Mouse (Mus musculus) liver, adult 2 months (tissue): Measurements from ENCODE around the gene Cyb5r3. TPM values are rescaled to one million over a fixed set of nuclear protein-coding genes. Genes with fewer than 3 reads are reported as not detected.

Experiments used
- DNase-seq: peaks from one replicate; pipeline ENCODE4 v3.0.0-alpha.2; 2011; ENCODE audit warnings: low read depth, low spot score; ENCODE audit errors: extremely low read depth
- H3K27ac ChIP-seq: fragments of 200-500 bp; replicated peaks from 2 replicates; pipeline ENCODE4 v1.5.1; 2012; ENCODE audit warnings: low read depth, mild to moderate bottlenecking, control low read depth, inconsistent platforms, low read length; ENCODE audit not compliant: insufficient read depth
- H3K27me3 ChIP-seq: fragments of 200-500 bp; 2 replicates; pipeline ENCODE4 v1.6.1; 2012; ENCODE audit warnings: mild to moderate bottlenecking, moderate library complexity, low read length, inconsistent platforms; ENCODE audit not compliant: control insufficient read depth, insufficient read depth
- H3K36me3 ChIP-seq: fragments of 200-500 bp; 2 replicates; pipeline ENCODE4 v1.6.1; 2012; ENCODE audit warnings: low read length, inconsistent platforms; ENCODE audit not compliant: control insufficient read depth, insufficient read depth
- H3K4me1 ChIP-seq: fragments of 200-500 bp; 2 replicates; pipeline ENCODE4 v1.6.1; 2011; ENCODE audit warnings: low read length; ENCODE audit not compliant: control insufficient read depth, insufficient read depth
- H3K4me3 ChIP-seq: fragments of 200-500 bp; 2 replicates; pipeline ENCODE4 v1.5.1; 2011; ENCODE audit warnings: low read depth, mild to moderate bottlenecking, control low read depth, low read length, moderate library complexity; ENCODE audit not compliant: insufficient read depth
- H3K79me2 ChIP-seq: fragments of 200-500 bp; 2 replicates; pipeline ENCODE4 v1.6.1; 2012; ENCODE audit warnings: inconsistent platforms, mild to moderate bottlenecking, low read length, moderate library complexity; ENCODE audit not compliant: control insufficient read depth, insufficient read depth
- H3K9ac ChIP-seq: fragments of 200-500 bp; 2 replicates; pipeline ENCODE4 v1.6.1; 2012; ENCODE audit warnings: low read depth, mild to moderate bottlenecking, control low read depth, inconsistent platforms, low read length
- CTCF ChIP-seq: fragments of 200-500 bp; IDR thresholded peaks from 2 replicates; pipeline ENCODE4 v1.5.1; 2011; ENCODE audit warnings: low read depth, low read length, control low read depth
- POLR2A ChIP-seq: fragments of 200-500 bp; IDR thresholded peaks from 2 replicates; pipeline ENCODE4 v1.6.1; 2011; ENCODE audit warnings: low read length, control low read depth; ENCODE audit not compliant: insufficient read depth; ENCODE audit errors: extremely low read depth
- WGBS: fragments of 180-500 bp; shearing (Covaris S2); methylation state at CpG from one replicate; pipeline ENCODE4 v1.1.7; 2018; 5-methylcytosine and 5-hydroxymethylcytosine counted together
- polyA plus RNA-seq: library from polyadenylated mRNA; depleted of rRNA; stranded (reverse); fragments of >200 nt; gene quantifications from 2 replicates; pipeline ENCODE4 v1.2.3, GENCODE M21; 2012; rRNA removed
- total RNA-seq: library from RNA; depleted of rRNA; stranded (reverse); fragments of >200 nt; gene quantifications from 2 replicates; pipeline ENCODE4 v1.2.3, GENCODE M21; 2014; rRNA removed

Cyb5r3 gene
- 155 TPM in 2 replicates for total RNA-seq
- 424 and 500 TPM in 2 replicates for polyA plus RNA-seq

- peak within 1 kb of the TSS; percentile 87 for H3K9ac ChIP-seq
- DNase-seq: peak; percentile 89
- H3K79me2 ChIP-seq: peaks cover 22% of the 10 kb centered on the region; the same call in 1 of the 2 replicates
- 16% methylated on average over 28 of the region's 28 CpGs for WGBS
- H3K4me1 ChIP-seq: peaks cover 25% of the 10 kb centered on the region
- H3K27me3 ChIP-seq: no peaks in the 10 kb centered on the region
- peak within 1 kb of the TSS; percentile 80 for H3K4me3 ChIP-seq
- H3K36me3 ChIP-seq: no peaks in the 10 kb centered on the region
- TF ChIP-seq CTCF (0 out of 2 replicates have a peak, but pooled peaks have one; percentile 13), POLR2A (no peak)
- peak within 1 kb of the TSS; percentile 91 for H3K27ac ChIP-seq
These were observed at the start of gene Cyb5r3 for GRCm38 (mm10) chr15:83172492-83173429. Gene Cyb5r3, minus strand, starts transcription at chr15:83172592.

- WGBS: 77% methylated on average over 4 of the region's 4 CpGs
- Histone ChIP-seq H3K4me3 (no peak overlapping the region), H3K79me2 (no peaks in the 10 kb centered on the region), H3K4me1 (peaks cover 7% of the 10 kb centered on the region; the same call in 1 of the 2 replicates), H3K27me3 (0 out of 2 replicates have a peak, but pooled peaks cover 3% of the 10 kb centered on the region), H3K27ac (no peak overlapping the region), H3K9ac (no peak overlapping the region), H3K36me3 (no peaks in the 10 kb centered on the region)
- TF ChIP-seq CTCF: no peak
- TF ChIP-seq POLR2A: no peak
- no peak for DNase-seq
These were observed 49.3 kb upstream of the Cyb5r3 start for GRCm38 (mm10) chr15:83221721-83222120.

- DNase-seq: no peak
- Histone ChIP-seq H3K36me3 (no peaks in the 10 kb centered on the region), H3K27ac (no peak overlapping the region)
These were observed 48.1 kb upstream of the Cyb5r3 start for GRCm38 (mm10) chr15:83220368-83221013.

GRCm38 (mm10) chr15:83215322-83216216 lies 43.2 kb upstream of the Cyb5r3 start:
- H3K4me1 ChIP-seq: no peaks in the 10 kb centered on the region

More at GRCm38 (mm10) chr15:83220368-83221013, 48.1 kb upstream of the Cyb5r3 start:
- Histone ChIP-seq H3K4me3 (no peak overlapping the region), H3K79me2 (no peaks in the 10 kb centered on the region), H3K9ac (no peak overlapping the region), H3K4me1 (peaks cover 7% of the 10 kb centered on the region; the same call in 1 of the 2 replicates), H3K27me3 (0 out of 2 replicates have a peak, but pooled peaks cover 3% of the 10 kb centered on the region)
- 79% methylated on average over 9 of the region's 9 CpGs for WGBS
- no peak for TF ChIP-seq POLR2A
- TF ChIP-seq CTCF: no peak

GRCm38 (mm10) chr15:83210229-83210628 lies 37.8 kb upstream of the Cyb5r3 start:
- peak; percentile 26 for DNase-seq
- Histone ChIP-seq H3K4me3 (no peak overlapping the region), H3K9ac (no peak overlapping the region; the same call in 1 of the 2 replicates), H3K4me1 (no peaks in the 10 kb centered on the region; the same call in 1 of the 2 replicates), H3K36me3 (no peaks in the 10 kb centered on the region), H3K27ac (no peak overlapping the region), H3K79me2 (no peaks in the 10 kb centered on the region), H3K27me3 (no peaks in the 10 kb centered on the region)
- TF ChIP-seq CTCF (peak; percentile 13; the same call in 1 of the 2 replicates), POLR2A (no peak)
- WGBS: 25% methylated on average over 11 of the region's 11 CpGs

More at GRCm38 (mm10) chr15:83215322-83216216, 43.2 kb upstream of the Cyb5r3 start:
- Histone ChIP-seq H3K9ac (no peak overlapping the region), H3K36me3 (no peaks in the 10 kb centered on the region), H3K79me2 (no peaks in the 10 kb centered on the region), H3K27ac (no peak overlapping the region), H3K27me3 (0 out of 2 replicates have a peak, but pooled peaks cover 3% of the 10 kb centered on the region), H3K4me3 (no peak overlapping the region)
- TF ChIP-seq POLR2A (no peak), CTCF (no peak)
- DNase-seq: no peak
- WGBS: 74% methylated on average over 5 of the region's 5 CpGs
